Mouse (Mus musculus) activated CD4-positive, CD25-positive, alpha-beta regulatory T cell, adult 4 months (primary cell): Measurements from ENCODE around the gene Plxnc1. TPM values are rescaled to one million over a fixed set of nuclear protein-coding genes. Genes with fewer than 3 reads are reported as not detected.

Experiments used
- ATAC-seq: one replicate; pipeline ENCODE4 v1.8.0; 2017
- polyA plus RNA-seq, 2 experiments: library from polyadenylated mRNA; unstranded; fragments of 100-300 nt; shearing (Covaris generic); gene quantifications; one replicate each; pipeline ENCODE4 v1.2.1; 2017

Plxnc1 gene
- polyA plus RNA-seq, 2 experiments from 2014 or later = 21.2 to 26.3 TPM

- ATAC-seq = no peak
Observed at GRCm38 (mm10) chr10:94919960-94920359, 24.7 kb downstream of the Plxnc1 start.

DNA sequence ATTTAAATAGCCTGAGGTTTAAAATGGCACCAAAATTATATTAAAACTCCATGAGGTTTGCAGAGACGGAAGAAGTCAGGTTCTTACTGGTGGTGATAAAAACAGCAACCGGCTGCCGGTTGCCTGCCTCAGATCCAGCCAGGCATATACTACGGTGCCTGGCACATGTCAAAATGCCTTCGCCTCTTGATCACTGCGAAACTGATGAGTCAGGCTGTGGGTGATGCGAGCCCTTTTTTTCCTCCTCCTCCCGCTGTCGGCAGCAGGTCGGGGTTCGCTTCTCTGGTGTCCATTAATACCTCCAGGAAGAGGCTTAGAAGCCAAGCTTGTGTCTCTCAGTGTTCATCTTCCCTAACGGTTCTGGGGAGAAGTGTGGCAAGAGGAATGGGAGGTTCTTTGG is 25.1 kb downstream of the Plxnc1 start:
- ATAC-seq = peak; percentile 59

- ATAC-seq = no peak
Observed at GRCm38 (mm10) chr10:94918618-94919017, 26.0 kb downstream of the Plxnc1 start.

DNA sequence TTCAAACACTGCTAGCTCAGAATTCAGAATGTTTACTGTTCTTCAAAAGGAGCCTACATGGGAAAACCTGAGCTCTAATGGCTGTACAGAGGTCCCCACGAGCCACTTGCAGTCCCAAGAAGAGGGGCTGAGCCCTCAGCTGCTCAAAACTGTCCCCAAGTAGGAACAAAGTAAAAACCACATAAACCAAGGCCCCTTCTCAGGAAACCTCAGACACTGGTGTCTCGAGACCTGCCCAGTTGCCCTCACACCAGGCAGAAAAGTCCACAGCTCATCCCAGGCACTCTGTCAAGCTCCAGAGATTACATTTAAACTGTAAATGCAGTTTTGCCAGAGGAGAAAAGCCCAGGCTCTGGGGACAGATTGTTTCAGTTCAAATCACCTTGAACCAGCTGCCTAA is 26.6 kb downstream of the Plxnc1 start:
- ATAC-seq = no peak

DNA sequence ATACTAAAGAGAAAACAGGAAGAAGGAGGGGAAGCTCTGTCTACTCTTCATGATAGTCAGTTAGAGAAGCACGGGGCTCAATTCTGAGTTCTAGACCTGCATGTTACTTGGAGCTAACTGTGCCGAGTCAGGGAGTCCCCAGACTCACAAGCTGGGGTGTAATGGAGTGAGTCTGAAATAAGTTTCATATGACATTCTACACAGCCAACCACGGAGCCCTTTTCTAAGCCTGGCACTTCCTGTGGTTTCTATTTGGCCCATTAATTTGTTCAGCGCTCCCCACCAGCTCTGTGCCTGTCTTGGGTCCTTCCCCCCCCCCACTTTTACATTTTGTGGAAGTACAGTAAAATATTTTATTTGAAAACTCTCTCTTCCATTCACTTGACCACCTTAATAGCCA is 27.3 kb downstream of the Plxnc1 start:
- peak; percentile 72 for ATAC-seq

- no peak for ATAC-seq
Observed at GRCm38 (mm10) chr10:94916610-94917009, 28.0 kb downstream of the Plxnc1 start.

- ATAC-seq = no peak
Observed at GRCm38 (mm10) chr10:94915746-94916145, 28.9 kb downstream of the Plxnc1 start.

DNA sequence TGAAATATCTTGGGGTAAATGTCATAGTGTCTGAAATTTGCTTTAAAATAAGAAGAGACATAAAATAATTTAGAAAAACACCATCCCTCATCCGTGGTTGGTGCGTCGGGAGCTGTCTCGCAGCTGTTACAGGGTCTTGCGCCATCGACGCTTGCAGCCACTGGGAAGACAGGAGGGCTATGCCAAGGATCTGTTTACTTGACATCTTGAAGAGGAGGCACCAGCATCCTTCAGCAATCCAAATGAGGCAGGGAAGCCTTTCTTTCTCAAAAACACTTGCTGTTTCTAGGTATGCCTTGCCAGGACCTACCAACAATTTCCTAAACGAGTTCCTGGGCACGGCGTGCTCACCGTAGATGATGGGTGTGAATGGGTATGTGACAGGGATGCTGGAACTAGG is 30.6 kb downstream of the Plxnc1 start:
- ATAC-seq = no peak

DNA sequence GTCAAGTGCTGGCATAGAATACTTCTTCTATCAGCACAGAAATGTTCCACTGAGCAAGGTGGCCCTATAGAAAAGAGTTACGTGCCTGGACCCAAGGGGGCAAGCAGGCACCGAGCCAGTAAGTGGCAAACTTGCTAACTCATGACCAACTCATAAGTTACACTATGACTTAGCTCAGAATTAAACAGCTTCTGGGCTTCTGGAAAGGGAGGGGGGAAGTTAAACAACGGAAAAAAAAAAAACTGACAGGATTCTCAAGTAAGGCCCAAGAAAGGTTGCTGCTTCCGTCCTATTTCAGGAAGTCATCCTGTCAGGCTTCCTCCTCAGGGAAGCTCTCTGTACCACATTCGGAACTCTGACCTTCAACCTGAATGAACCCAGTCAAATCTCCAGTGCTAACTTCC is 31.3 kb downstream of the Plxnc1 start:
- no peak for ATAC-seq

DNA sequence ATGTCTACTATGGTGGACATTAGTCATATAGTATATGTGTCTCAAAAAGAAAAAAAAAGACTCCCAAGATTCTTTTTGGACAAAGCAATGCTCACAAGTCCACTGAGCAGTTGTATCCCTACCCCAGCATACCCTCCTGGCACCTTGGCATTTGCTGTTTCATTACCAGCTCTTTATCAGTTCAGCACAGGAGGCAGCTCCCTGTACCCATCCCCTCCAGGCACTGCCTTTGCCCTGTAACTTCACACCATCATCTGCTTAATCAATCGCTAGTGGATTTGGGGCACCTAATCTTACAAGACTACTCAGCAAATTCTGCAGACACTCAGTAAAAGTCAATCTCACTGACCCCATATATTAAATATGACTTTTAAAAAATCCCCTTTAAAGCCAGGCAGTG is 32.1 kb downstream of the Plxnc1 start:
- ATAC-seq = no peak

GRCm38 (mm10) chr10:94911102-94911501 is 33.5 kb downstream of the Plxnc1 start:
- ATAC-seq = no peak

DNA sequence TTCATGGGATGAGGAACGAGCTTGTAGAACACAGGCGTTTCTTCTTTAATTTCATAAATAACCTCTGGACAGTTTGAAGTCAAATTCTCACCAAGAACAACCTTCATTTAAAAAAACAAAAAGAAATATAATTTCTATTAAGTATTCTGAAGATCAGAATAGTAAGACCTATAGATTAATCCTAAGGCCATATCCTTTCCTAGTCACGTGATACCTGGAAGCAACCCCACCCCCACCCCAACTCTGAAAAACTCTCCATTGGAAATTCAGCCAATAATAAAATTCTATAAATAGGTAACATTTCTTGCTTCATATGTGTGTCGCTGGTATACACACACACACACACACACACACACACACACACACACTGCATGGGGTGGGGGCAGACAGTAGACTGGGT is 34.1 kb downstream of the Plxnc1 start:
- ATAC-seq = no peak

GRCm38 (mm10) chr10:94909789-94910188 is 34.8 kb downstream of the Plxnc1 start:
- no peak for ATAC-seq

DNA sequence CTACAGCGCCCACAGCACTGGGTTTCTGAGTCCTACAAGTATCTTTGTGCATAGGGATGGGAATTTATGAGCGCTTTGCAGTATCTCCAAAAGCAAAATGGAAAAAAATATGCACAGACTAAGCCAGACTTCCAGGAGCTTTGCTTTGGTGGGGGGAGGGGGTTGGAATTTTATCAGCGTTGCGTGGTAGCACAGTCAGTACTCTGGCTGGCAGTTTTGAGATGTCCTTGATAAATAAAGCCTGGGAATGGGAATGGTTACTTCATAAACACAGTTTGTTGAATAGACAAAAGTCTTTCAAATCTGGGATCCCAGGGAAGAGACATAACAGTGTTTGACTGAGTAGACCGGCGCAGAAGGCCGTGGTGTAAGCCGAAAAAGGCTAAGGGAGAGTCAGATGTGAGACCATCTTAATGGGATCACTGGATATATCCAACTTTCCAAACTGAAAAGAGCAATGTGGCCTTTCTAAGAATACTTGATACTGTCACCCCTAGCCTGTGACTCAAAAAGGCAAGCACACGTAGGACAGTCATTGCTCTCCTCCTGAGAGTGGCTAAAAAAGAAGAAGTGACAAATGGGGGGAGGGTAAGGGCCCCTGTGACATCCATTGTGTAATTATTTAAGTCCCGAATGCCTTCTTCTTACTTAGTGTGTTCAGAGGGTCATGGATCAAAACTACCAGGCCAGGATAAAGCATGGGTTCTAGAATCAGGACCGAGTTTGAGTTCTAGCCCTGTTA is 35.5 kb downstream of the Plxnc1 start:
- ATAC-seq = no peak

DNA sequence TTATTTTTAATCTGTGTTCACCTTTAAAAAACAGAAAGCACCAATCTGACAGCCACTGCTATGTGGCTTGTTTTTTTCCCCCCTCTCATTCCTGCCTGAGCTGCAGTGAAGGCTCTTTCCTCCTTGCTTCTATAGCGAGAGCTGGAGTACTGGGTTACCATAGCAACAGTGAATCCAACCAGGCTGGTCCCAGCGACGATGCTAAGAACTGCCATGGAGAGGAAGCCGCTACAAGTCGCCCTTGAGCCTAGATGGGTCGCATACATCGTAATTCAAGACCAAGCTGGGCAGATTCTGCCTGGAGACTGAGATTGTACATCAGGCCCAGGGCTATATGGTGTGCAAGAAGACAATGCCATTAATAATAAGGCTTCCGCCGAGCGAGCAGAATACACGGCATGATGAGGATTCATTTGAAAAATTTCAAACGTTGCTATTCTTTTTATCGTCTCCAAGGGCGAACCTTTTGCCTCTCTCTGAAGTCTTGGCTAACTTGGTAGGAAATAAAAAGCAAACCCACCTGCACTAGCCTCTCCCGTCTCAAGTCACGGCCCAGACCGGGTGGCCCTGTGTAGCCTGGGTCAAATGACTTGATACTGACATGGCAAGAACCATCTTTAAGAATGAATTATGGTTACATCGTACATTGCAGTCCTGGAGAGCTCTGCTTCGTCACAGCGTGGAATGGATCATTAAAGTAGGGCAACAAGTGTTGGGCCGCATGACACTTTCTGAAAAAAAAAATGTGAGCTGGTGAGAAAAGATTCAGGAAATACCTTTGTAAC is 38.8 kb downstream of the Plxnc1 start:
- no peak for ATAC-seq

DNA sequence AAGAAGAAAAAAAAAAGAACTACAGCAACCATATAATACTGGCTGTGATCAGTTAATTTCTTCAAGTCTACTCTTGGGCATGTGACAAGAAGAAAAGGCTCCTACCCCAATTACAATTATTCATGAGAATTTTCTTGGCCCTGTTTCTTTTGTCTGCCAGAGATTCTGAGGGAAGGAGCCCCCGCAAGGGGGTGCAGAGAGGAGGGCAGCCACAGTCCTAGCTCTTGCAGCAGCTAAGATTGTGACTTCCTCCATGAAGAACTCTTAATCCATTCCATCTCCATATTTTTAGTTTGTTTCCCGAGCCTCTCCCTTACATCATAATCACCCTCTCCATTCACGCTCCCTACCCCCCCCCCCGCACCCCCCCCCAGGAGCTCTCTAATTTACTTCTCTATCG is 39.4 kb downstream of the Plxnc1 start:
- ATAC-seq = no peak

GRCm38 (mm10) chr10:94896950-94897349 is 47.7 kb downstream of the Plxnc1 start:
- ATAC-seq = no peak

GRCm38 (mm10) chr10:94896311-94896710 is 48.3 kb downstream of the Plxnc1 start:
- ATAC-seq = no peak

- ATAC-seq = no peak
Observed at GRCm38 (mm10) chr10:94895876-94896275, 48.8 kb downstream of the Plxnc1 start.

GRCm38 (mm10) chr10:94889735-94890134 is 54.9 kb downstream of the Plxnc1 start:
- ATAC-seq = no peak

- no peak for ATAC-seq
Observed at GRCm38 (mm10) chr10:94883216-94883615, 61.4 kb downstream of the Plxnc1 start.

DNA sequence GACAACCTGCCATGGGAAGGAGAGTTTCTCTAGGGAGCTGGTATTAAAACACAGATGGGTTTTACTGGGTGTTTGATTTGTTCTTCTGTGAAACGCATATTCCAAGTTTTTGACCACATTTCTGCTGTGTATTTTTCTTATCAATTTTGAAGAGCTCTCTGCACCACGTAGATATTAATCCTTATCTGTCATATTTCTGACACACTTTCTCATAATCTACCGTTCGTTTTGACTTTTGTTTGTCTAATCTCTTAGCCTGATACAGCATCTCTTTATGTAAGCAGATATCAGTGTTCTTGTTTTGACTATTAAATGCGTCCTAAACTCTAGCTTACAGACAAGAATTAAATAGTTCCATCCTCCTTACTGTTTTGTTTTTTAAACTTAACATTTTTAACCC is 73.1 kb downstream of the Plxnc1 start:
- ATAC-seq = no peak

GRCm38 (mm10) chr10:94871102-94871501 is 73.5 kb downstream of the Plxnc1 start:
- no peak for ATAC-seq
